Mouse (Mus musculus) limb, embryonic 10.5 days (tissue): ENCODE measurements at regions not wholly inside any gene's neighbourhood (a gene's known extent, or its start where the extent isn't known, plus 50 kb on each side); places are given as distances from the start of the nearest gene placed in this dataset.
A peak's percentile ranks its signal among the peaks of the same experiment; 100 is the strongest.

Experiments used
- DNase-seq: peaks from one replicate; pipeline ENCODE4 v3.0.0-alpha.2; 2017; ENCODE audit warnings: low spot score
- H3K27ac ChIP-seq: fragments of 300-500 bp; sonication (generic); 2 replicates; pipeline ENCODE4 v1.5.1; 2016; ENCODE audit warnings: mild to moderate bottlenecking
- H3K27me3 ChIP-seq: fragments of 300-500 bp; sonication (generic); 2 replicates; pipeline ENCODE4 v1.6.1; 2016; ENCODE audit warnings: low read depth, mild to moderate bottlenecking; ENCODE audit not compliant: poor library complexity, severe bottlenecking
- H3K36me3 ChIP-seq: fragments of 300-500 bp; sonication (generic); 2 replicates; pipeline ENCODE4 v1.6.1; 2016; ENCODE audit warnings: mild to moderate bottlenecking, moderate library complexity
- H3K4me1 ChIP-seq: fragments of 300-500 bp; sonication (generic); 2 replicates; pipeline ENCODE4 v1.6.1; 2016
- H3K4me3 ChIP-seq: fragments of 300-500 bp; sonication (generic); 2 replicates; pipeline ENCODE4 v1.5.1; 2016; ENCODE audit warnings: mild to moderate bottlenecking, moderate library complexity
- H3K9me3 ChIP-seq: fragments of 300-500 bp; sonication (generic); replicated peaks from 2 replicates; pipeline ENCODE4 v1.6.1; 2016; ENCODE audit warnings: mild to moderate bottlenecking
- WGBS: fragments of 180-500 bp; shearing (Covaris S2); methylation state at CpG from one replicate; pipeline ENCODE4 v1.1.7; 2016; 5-methylcytosine and 5-hydroxymethylcytosine counted together

DNA sequence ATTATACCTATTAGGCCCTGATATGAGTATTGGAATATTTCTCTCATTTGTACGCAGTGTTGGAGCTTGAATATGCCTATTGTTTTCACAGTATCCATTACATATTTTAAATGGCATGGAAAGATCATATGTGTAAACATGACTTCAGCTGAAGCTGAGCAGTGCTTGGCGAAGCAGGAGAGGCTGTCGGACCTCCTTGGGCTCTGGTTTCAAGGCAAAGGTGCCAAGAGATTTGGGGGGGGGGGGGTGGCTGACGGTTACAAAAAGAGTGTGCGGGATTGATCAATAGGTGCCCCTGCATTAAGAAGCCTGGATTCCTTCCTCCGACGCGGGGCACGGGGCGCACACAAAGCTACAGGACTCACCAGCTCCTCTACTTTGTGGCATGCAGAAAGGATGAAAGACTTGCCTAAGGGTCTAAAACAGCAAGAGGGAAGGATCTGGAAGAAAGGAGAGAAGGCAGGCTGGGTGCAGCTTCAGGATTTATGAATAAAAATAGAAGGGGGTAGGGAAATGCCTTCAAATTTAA lies 2381.9 kb upstream of the Gm7489 start:
- H3K4me3 ChIP-seq = peak overlapping the region; percentile 25; the same call in 1 of the 2 replicates
- H3K27ac ChIP-seq = peak overlapping the region; percentile 87
- H3K4me1 ChIP-seq = peaks cover 44% of the 10 kb centered on the region
- 46% methylated on average over 10 of the region's 10 CpGs for WGBS
- H3K36me3 ChIP-seq = no peaks in the 10 kb centered on the region
- no peaks in the 10 kb centered on the region for H3K9me3 ChIP-seq
- no peaks in the 10 kb centered on the region for H3K27me3 ChIP-seq
- peak; percentile 59 for DNase-seq

DNA sequence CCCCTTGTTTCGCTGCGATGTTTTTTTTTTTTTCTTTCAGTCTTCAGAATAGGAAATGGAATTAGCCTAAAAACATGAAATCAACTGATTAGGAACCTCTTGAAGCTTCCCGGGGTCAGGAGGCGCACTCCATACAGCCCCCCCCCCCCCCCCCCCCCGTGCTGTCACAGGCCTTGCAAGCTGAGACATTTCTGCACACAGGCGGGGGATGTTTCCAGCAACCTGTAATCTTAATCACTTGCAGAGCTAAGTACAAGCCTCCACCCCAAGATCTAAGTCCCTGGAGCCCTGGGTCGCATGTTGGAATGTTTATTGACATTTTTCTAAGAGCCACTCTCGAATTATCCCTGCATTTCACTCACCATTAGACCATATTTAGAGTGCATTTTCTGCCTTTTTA lies 2381.4 kb upstream of the Gm7489 start:
- 13% methylated on average over 8 of the region's 8 CpGs for WGBS
- DNase-seq = peak; percentile 58

GRCm38 (mm10) chr15:51504016-51504760 lies 2380.5 kb upstream of the Gm7489 start:
- Histone ChIP-seq H3K27me3 (no peaks in the 10 kb centered on the region), H3K27ac (peak overlapping the region; percentile 76; the same call in 1 of the 2 replicates), H3K4me1 (peaks cover 44% of the 10 kb centered on the region), H3K4me3 (no peak overlapping the region), H3K36me3 (no peaks in the 10 kb centered on the region), H3K9me3 (no peaks in the 10 kb centered on the region)
- DNase-seq = peak; percentile 31
- WGBS = 70% methylated on average over 11 of the region's 11 CpGs

More for the DNA sequence above, 2381.4 kb upstream of the Gm7489 start:
- peaks cover 44% of the 10 kb centered on the region for H3K4me1 ChIP-seq
- no peaks in the 10 kb centered on the region for H3K27me3 ChIP-seq
- H3K4me3 ChIP-seq = no peak overlapping the region
- H3K27ac ChIP-seq = peak overlapping the region; percentile 87
- no peaks in the 10 kb centered on the region for H3K9me3 ChIP-seq
- no peaks in the 10 kb centered on the region for H3K36me3 ChIP-seq

DNA sequence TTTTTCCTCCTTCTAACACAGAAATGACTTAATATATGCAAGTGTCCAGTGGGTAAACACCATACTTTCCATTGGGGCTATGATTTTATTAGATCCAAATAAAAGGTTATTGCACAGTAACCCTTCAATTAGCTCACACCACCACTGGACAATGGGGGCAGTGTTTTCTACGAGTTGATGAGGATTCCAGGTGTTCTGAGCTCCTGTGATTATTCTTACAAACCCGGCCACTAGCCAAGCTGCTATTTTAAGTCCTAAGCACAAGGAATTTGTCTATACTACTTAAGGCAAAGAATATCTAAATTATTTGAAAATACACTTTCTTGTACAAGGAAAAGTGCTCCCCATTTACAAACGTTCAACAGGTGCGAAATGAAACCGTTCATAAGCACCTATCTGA lies 2379.9 kb upstream of the Gm7489 start:
- H3K36me3 ChIP-seq = no peaks in the 10 kb centered on the region
- no peak overlapping the region for H3K4me3 ChIP-seq
- H3K4me1 ChIP-seq = peaks cover 44% of the 10 kb centered on the region
- no peak for DNase-seq
- no peaks in the 10 kb centered on the region for H3K27me3 ChIP-seq
- WGBS = 78% methylated on average over 5 of the region's 5 CpGs
- H3K27ac ChIP-seq = peak overlapping the region; percentile 76; the same call in 1 of the 2 replicates
- no peaks in the 10 kb centered on the region for H3K9me3 ChIP-seq

GRCm38 (mm10) chr15:51507126-51507525 lies 2377.6 kb upstream of the Gm7489 start:
- no peak for DNase-seq
- Histone ChIP-seq H3K4me3 (no peak overlapping the region), H3K27me3 (no peaks in the 10 kb centered on the region), H3K4me1 (peaks cover 50% of the 10 kb centered on the region), H3K36me3 (no peaks in the 10 kb centered on the region), H3K9me3 (no peaks in the 10 kb centered on the region), H3K27ac (no peak overlapping the region)
- 90% methylated on average over 2 of the region's 2 CpGs for WGBS

- H3K4me3 ChIP-seq = no peak overlapping the region
- H3K27me3 ChIP-seq = no peaks in the 10 kb centered on the region
- DNase-seq = peak; percentile 33
- peaks cover 14% of the 10 kb centered on the region for H3K4me1 ChIP-seq
- no peaks in the 10 kb centered on the region for H3K36me3 ChIP-seq
- 40% methylated on average over 5 of the region's 5 CpGs for WGBS
- H3K27ac ChIP-seq = 0 out of 2 replicates have a peak overlapping the region, but pooled peaks have one; percentile 47
- H3K9me3 ChIP-seq = no peaks in the 10 kb centered on the region
Measured at GRCm38 (mm10) chr15:51511319-51511718, 2373.4 kb upstream of the Gm7489 start.

DNA sequence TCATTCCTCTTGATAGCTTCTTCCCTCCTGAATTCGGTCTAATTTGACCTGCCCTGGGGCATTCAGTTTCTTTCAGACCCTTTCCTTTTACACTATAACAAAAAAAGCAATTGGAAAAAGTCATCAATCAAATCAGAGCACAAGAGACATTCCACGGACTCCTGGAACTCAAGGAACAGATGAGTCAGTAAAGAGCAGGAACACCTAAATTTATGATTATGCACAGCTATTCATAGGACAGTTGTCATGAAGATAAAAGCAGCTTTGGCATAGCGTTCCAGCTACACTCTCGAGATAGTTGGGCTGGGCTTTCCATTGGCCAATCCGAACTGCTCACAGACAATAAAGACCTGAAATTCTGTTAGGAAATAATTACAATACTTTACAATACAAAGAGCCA lies 2348.4 kb upstream of the Gm7489 start:
- DNase-seq = no peak
- 58% methylated on average over 5 of the region's 5 CpGs for WGBS
- no peaks in the 10 kb centered on the region for H3K36me3 ChIP-seq
- H3K4me1 ChIP-seq = peaks cover 3% of the 10 kb centered on the region; the same call in 1 of the 2 replicates
- no peaks in the 10 kb centered on the region for H3K27me3 ChIP-seq
- H3K27ac ChIP-seq = no peak overlapping the region
- no peaks in the 10 kb centered on the region for H3K9me3 ChIP-seq
- H3K4me3 ChIP-seq = no peak overlapping the region

DNA sequence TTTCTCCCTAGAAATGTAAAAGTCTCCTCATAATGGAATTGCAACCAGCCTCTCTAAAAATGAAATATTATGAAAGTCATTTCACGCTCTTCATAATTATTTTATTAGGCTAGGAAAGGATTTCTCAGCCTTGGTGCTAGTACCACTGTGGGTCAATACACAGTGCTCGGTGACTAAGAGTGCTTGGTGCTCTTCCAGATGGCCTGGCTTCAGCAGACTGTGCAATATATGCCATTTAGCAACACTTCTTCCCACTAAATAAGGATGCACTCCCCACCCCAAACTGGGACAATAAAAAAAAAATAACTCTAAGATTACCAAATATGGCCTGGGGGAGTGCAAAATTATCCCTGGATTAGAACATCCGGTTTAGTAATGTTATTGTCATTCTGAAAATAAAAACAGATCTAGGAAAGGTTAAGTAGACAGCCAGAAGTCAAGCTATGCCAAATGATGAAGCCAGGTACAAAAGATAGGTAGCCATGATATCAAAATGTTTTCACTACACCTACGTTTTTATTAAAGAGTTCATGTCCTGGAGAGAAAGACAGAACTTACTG lies 2333.4 kb upstream of the Gm7489 start:
- Histone ChIP-seq H3K27ac (no peak overlapping the region), H3K9me3 (no peaks in the 10 kb centered on the region), H3K27me3 (no peaks in the 10 kb centered on the region), H3K4me1 (no peaks in the 10 kb centered on the region), H3K4me3 (no peak overlapping the region), H3K36me3 (no peaks in the 10 kb centered on the region)
- WGBS = 89% methylated on average over 4 of the region's 4 CpGs
- DNase-seq = no peak

GRCm38 (mm10) chr15:51558215-51558614 lies 2326.5 kb upstream of the Gm7489 start:
- no peaks in the 10 kb centered on the region for H3K27me3 ChIP-seq
- DNase-seq = no peak
- no peaks in the 10 kb centered on the region for H3K9me3 ChIP-seq
- H3K36me3 ChIP-seq = no peaks in the 10 kb centered on the region
- no peaks in the 10 kb centered on the region for H3K4me1 ChIP-seq
- no peak overlapping the region for H3K4me3 ChIP-seq
- no peak overlapping the region for H3K27ac ChIP-seq

DNA sequence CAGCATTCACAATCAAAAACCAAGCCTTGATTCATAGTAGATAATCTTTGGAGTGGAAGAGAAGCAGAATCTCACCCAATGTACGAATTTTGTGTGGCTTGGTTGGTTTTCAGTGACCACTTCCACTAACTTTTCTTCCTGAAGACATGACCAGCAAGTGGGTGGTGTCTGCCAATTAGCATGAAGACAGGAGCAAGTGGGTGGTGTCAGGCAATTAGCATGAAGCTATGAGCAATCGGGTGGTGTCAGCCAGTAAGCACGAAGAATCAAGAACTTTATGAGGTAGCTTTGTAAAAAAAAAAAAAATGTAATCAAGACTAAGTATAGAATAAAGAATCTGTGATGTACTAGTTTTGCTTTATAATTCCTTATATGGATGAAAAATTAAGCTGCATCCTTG lies 2319.2 kb upstream of the Gm7489 start:
- Histone ChIP-seq H3K4me3 (no peak overlapping the region), H3K36me3 (no peaks in the 10 kb centered on the region), H3K4me1 (no peaks in the 10 kb centered on the region), H3K27me3 (no peaks in the 10 kb centered on the region), H3K27ac (no peak overlapping the region), H3K9me3 (no peaks in the 10 kb centered on the region)
- DNase-seq = no peak
- WGBS = 81% methylated on average over 3 of the region's 3 CpGs

GRCm38 (mm10) chr15:51570631-51571030 lies 2314.1 kb upstream of the Gm7489 start:
- no peaks in the 10 kb centered on the region for H3K9me3 ChIP-seq
- no peak for DNase-seq
- H3K27me3 ChIP-seq = no peaks in the 10 kb centered on the region
- no peaks in the 10 kb centered on the region for H3K4me1 ChIP-seq
- 100% methylated on average over 1 of the region's 1 CpGs for WGBS
- no peak overlapping the region for H3K4me3 ChIP-seq
- no peaks in the 10 kb centered on the region for H3K36me3 ChIP-seq
- H3K27ac ChIP-seq = no peak overlapping the region

- H3K4me3 ChIP-seq = no peak overlapping the region
- no peaks in the 10 kb centered on the region for H3K36me3 ChIP-seq
- H3K4me1 ChIP-seq = no peaks in the 10 kb centered on the region
- DNase-seq = no peak
- H3K27me3 ChIP-seq = no peaks in the 10 kb centered on the region
- H3K27ac ChIP-seq = no peak overlapping the region
- H3K9me3 ChIP-seq = no peaks in the 10 kb centered on the region
- WGBS = 88% methylated on average over 8 of the region's 8 CpGs
Measured at GRCm38 (mm10) chr15:51574538-51575105, 2310.1 kb upstream of the Gm7489 start.

DNA sequence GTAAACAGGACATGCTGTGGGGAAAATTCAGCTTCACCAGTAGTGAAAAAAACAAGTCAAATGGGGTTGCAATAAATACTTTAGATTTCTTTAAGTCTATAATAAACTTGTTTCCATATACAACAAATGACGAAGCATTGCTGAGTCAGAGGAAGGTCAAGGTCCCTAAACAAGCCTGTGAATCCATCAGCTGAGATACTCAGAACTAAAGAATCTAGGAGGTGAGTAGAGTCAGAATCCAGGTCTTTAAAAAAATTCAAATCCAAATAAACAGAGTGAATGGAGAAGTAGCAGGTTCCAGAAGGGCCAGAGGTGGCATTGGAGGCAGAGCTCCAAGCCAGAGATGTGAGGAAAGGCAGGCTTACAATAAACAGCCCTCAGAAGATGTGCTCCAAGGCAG lies 2301.1 kb upstream of the Gm7489 start:
- H3K36me3 ChIP-seq = no peaks in the 10 kb centered on the region
- H3K27ac ChIP-seq = no peak overlapping the region
- DNase-seq = no peak
- H3K9me3 ChIP-seq = no peaks in the 10 kb centered on the region
- peaks cover 6% of the 10 kb centered on the region; the same call in 1 of the 2 replicates for H3K4me1 ChIP-seq
- no peaks in the 10 kb centered on the region for H3K27me3 ChIP-seq
- no peak overlapping the region for H3K4me3 ChIP-seq
- WGBS = 96% methylated on average over 1 of the region's 1 CpGs
